Mouse (Mus musculus) layer of hippocampus, adult 18-20 months (tissue): ENCODE measurements at regions not wholly inside any gene's neighbourhood (a gene's known extent, or its start where the extent isn't known, plus 50 kb on each side); places are given as distances from the start of the nearest gene placed in this dataset.

Experiments
- DNase-seq, 2 experiments: peaks; one replicate each; pipeline ENCODE4 v3.0.0; 2022; ENCODE audit warnings: low spot score in 2 of 2

- DNase-seq = no peak
Observed at GRCm38 (mm10) chr11:7944956-7945515, 719.3 kb downstream of the Tns3 start.

DNA sequence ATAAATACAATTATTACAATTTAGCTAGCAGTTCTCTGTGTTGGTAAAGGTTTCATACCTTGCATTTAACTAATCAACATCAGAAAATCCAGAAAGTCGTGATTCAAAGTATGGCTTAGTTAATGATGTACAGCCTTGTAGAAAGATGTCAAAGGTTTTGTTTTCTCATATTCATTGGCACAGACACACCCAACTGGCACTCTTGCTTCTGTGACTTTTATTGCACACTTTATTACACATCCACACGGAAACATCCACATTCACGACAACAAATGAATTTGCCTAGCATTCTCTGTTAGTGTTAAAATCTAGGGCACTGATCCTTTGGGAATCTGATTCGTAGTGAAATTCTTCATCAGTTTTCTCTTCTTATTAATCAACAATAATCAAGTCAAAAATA is 720.0 kb downstream of the Tns3 start:
- no peak for DNase-seq

DNA sequence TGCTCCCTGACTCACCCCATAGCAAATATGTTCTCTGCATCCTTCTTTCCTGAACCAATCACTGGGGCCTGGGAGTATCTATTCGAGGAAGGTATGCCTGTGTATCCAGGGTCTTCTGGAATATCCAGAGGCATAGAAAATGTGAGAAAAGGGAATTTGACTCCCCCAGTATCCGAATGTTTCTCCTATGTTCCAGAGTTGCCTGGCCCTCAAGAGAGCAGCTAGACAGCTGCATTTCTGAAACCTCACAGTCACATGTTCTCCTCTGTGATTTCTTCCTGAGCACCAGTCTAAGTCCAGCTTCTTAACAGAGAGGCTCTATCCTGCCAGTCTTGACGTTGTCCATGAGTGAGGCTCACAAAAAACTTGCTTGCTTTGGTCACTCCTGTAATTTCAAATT is 719.9 kb upstream of the Igfbp3 start:
- DNase-seq = no peak

GRCm38 (mm10) chr11:7932638-7933037 is 718.9 kb upstream of the Igfbp3 start:
- no peak for DNase-seq

GRCm38 (mm10) chr11:7931064-7931797 is 717.5 kb upstream of the Igfbp3 start:
- no peak for DNase-seq

DNA sequence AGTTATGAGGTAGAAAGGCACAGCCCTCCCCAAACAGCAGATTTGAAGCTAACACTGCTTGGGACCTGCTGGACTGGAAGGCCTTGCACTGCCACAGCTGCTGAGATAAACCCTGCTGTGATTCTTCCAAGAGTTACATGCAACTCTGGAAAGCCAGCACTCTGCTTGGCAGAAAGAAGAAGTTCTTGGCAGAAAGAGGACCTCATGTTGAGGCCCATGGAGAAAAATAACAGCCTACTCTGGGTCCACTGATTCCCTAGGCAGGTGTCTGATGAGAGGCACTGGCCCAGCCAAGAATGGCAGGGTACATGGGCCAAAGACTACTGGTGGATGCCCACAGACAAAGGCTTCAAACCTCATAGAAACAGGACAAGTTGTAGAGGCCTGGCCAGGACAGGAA is 714.0 kb upstream of the Igfbp3 start:
- no peak for DNase-seq

DNA sequence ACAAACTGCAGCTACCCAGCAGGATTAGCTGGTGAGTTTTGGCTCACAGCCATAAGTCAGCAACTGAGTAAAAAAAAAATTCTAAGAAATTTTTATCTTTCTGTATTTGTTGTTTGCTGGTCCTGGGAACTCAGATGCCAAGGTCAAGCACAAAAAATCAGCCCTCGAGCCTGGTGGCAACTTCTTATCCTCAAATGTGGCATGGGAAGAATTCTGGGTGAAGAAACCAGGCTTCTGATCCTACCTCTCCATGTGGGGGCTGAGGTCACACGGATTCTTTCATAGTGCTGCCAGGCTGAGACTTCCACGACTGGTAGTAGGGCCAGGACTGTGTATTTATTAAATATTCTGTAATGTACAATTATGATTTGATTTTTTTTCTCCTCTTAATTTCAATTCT is 698.3 kb upstream of the Igfbp3 start:
- no peak for DNase-seq

GRCm38 (mm10) chr11:7900266-7900665 is 686.5 kb upstream of the Igfbp3 start:
- DNase-seq = no peak

DNA sequence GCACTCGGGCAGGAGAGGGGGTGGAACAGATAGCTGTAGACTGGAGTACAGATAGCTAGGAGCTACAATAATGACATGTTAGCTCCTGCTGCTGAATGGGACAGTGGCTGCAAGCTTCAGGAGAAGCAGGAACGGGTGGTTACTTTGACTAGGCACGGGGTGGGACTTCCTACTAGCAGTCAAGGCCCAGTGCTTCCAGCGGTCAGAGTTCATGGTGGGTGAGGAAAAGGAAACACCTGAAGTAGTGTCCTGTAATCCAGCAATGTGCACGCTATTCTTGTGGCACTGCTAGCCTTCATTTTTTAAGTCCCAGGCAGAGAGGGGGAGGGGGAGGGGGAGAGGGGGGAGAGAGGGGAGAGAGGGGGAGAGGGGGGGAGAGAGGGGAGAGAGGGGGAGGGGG is 684.5 kb upstream of the Igfbp3 start:
- no peak for DNase-seq

- no peak for DNase-seq
Observed at GRCm38 (mm10) chr11:7880506-7880905, 666.8 kb upstream of the Igfbp3 start.

DNA sequence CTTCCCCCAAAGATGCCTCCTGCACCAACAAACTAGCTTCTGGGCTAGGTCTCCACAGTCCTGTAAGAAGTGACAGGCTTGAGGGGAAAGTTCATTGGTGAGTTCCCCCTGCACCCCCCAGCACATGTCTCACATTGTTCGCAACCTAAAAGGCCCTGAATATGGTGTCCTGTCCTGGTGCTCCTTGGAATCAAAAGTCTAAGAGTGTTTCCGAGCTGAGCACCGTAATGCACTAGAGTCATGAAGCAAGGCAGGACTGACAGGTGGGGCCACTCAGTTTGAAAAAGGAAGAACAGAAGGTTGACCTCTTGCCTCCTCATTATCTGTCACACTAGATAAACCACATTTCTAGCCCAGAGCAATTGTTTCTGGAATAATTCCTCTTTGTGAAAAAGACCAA is 650.4 kb upstream of the Igfbp3 start:
- DNase-seq = no peak

GRCm38 (mm10) chr11:7863711-7864110 is 650.0 kb upstream of the Igfbp3 start:
- no peak for DNase-seq

DNA sequence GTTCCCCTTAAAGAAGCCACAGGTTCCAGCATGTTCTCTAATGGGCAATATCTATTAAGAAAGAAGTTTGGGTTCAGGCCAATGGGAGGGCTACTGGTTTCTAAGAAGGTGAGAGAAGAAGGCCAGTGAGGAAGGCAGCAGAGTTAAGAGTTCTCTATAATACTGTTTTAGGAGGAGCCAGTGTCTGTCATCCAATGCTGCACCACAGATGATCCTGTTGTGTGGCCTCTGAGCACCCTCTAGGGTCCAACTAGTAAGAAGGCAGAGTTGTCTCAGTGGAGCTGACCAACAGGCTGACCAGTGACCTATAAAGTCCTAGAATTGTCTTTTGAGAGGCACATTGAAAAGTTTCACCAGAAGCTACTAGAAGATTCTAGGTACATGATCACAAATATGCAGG is 648.8 kb upstream of the Igfbp3 start:
- DNase-seq = no peak

- no peak for DNase-seq
Observed at GRCm38 (mm10) chr11:7852612-7853011, 638.9 kb upstream of the Igfbp3 start.

GRCm38 (mm10) chr11:7838311-7839237 is 624.9 kb upstream of the Igfbp3 start:
- no peak for DNase-seq

GRCm38 (mm10) chr11:7837486-7837885 is 623.8 kb upstream of the Igfbp3 start:
- DNase-seq = no peak

- no peak for DNase-seq
Observed at GRCm38 (mm10) chr11:7834151-7834550, 620.4 kb upstream of the Igfbp3 start.

DNA sequence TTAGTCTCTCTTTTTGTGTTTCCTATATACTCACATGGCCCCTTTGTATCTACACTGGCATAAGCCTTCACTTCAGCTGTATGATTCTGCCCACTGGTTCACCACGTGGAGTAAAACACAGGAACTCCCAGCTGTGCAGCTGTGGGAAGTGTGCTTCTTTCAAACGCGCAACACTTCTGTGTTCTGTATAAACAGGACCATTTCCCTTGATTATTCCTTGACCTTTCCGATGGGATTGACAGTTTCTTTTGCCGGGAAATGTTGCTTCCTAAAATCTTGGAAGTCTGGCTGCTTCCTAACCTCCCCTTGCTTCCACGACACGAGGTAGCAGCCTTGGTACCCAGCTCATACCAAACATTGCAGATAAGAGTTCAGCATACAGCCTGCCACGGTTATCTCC is 618.7 kb upstream of the Igfbp3 start:
- no peak for DNase-seq

- no peak for DNase-seq
Observed at GRCm38 (mm10) chr11:7829770-7830169, 616.0 kb upstream of the Igfbp3 start.

GRCm38 (mm10) chr11:7828001-7828400 is 614.3 kb upstream of the Igfbp3 start:
- no peak for DNase-seq

- peak in 1 of 2 experiments; percentile 30 for DNase-seq
Observed at GRCm38 (mm10) chr11:7827402-7827801, 613.7 kb upstream of the Igfbp3 start.

DNA sequence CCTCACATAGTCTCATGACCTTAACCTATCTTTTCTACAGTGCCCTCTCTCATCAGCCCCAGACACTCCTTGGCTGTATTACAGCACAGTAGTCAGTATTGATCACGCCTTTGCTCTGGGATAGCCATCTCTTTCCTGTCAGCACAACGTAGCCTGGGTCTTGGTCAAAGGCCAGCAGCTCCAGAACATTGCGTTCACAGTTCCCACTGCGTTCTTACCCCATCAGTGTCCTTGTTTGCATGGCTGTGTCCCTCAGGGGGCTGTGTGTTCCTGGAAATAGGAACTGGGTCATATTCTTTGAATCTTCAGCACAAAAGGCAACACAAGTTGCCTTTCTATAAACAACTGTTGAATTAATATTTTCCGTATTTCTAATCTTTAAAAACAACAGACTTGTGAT is 602.0 kb upstream of the Igfbp3 start:
- DNase-seq = no peak
